Mouse (Mus musculus) retina, embryonic 14.5 days (tissue): ENCODE data around the gene Olfr1100.

Experiments
- DNase-seq: peaks from one replicate; pipeline ENCODE4 v3.0.0-alpha.2; 2015; ENCODE audit warnings: low spot score

Olfr1100 gene

GRCm38 (mm10) chr2:86979854-86980253 lies at the start of gene Olfr1100:
Gene Olfr1100, minus strand, starts transcription at chr2:86979954.
- DNase-seq: no peak

- DNase-seq: no peak
Observed at GRCm38 (mm10) chr2:87026980-87027379, 47.2 kb upstream of the Olfr1100 start, which contains the start of gene Olfr1104. Gene Olfr1104, minus strand, starts transcription at chr2:87027080.

- DNase-seq: no peak
Observed at GRCm38 (mm10) chr2:86998098-86998497, 18.3 kb upstream of the Olfr1100 start, which contains the start of gene Olfr1102. Gene Olfr1102, plus strand, starts transcription at chr2:86998398.

- DNase-seq: no peak
Observed at GRCm38 (mm10) chr2:86991121-86991520, 11.4 kb upstream of the Olfr1100 start, which contains the start of gene Olfr1101. Gene Olfr1101, minus strand, starts transcription at chr2:86991221.

- DNase-seq: no peak
Observed at GRCm38 (mm10) chr2:86960593-86960992, 19.2 kb downstream of the Olfr1100 start, which contains the start of gene Olfr1099. Gene Olfr1099, minus strand, starts transcription at chr2:86960693.

- no peak for DNase-seq
Observed at GRCm38 (mm10) chr2:86926557-86926956, 53.2 kb downstream of the Olfr1100 start.
